Mouse (Mus musculus): ENCODE measurements at regions not wholly inside any gene's neighbourhood (a gene's known extent, or its start where the extent isn't known, plus 50 kb on each side); places are given as distances from the start of the nearest gene placed in this dataset.

DNA sequence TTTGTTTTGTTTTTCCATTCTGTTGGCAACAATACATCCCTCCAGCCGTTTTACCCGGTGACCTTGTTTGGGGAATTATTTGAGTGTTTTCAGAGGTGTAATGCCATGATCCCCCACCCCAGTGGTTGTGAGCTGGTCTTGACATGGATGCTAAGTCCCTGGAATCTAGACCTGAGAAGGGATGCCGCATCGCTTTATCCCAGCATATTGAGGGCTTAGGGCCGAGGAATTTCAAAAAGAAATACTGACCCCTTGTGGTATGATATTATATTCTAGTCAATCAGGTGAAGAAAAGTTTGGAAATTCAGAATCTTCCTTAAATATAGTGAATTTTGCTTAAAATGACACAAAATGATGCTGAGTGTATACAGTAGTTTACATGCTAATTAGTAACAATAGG lies 75.7 kb upstream of the Cwc22 start:
- dilution Hi-C loops (cut with MboI; ENCODE audit: extremely low pct_ligation_motif_present, extremely low pct_unique_long_range_greater_than_20kb, low sequenced_read_pairs) (no loop called here), in situ Hi-C loops (cut with MboI; ENCODE audit: low pct_ligation_motif_present, low pct_unique_long_range_greater_than_20kb, low sequenced_read_pairs) (no loop called here)
- TF ChIP-seq CTCF (conservative IDR thresholded peaks at IDR 0.05 in 1 of 2, IDR thresholded peaks at IDR 0.05 in 1 of 2; ENCODE audit: low read depth in 2 of 2, low read length in 2 of 2) = peak; percentile 9 to 53; a peak in 2 of 4 replicates
- TF ChIP-seq RAD21 (IDR thresholded peaks at IDR 0.05; ENCODE audit: low read depth, low read length) = peak; percentile 61
- TF ChIP-seq SMC3 (IDR thresholded peaks at IDR 0.05; ENCODE audit: low read depth, low read length) = peak; percentile 17
- no peak for TF ChIP-seq TCF12 (IDR thresholded peaks at IDR 0.05; ENCODE audit: low read depth, low read length)
- no peaks in the 10 kb centered on the region for H3K36me3 ChIP-seq (replicated peaks in 1 of 2; ENCODE audit: control insufficient read depth in 1 of 2, insufficient read depth in 1 of 2, low read length in 1 of 2)
- no peak overlapping the region for H3K9ac ChIP-seq (ENCODE audit: insufficient read depth, low read depth)
- H3K27ac ChIP-seq (ENCODE audit: insufficient read depth, low read depth) = no peak overlapping the region
- H3K9me3 ChIP-seq (replicated peaks; ENCODE audit: low read length) = no peaks in the 10 kb centered on the region
- H3K4me2 ChIP-seq (ENCODE audit: insufficient read depth, low read depth, poor library complexity, severe bottlenecking) = no peak overlapping the region
- peak; percentile 2 for DNase-seq (ENCODE audit: extremely low read depth)
- H3K4me3 ChIP-seq (replicated peaks in 1 of 3; ENCODE audit: low read depth in 2 of 3, low read length in 2 of 3, poor library complexity in 1 of 3) = no peak overlapping the region
- H3K79me2 ChIP-seq (replicated peaks; ENCODE audit: control insufficient read depth, extremely low read depth, insufficient read depth, poor library complexity, severe bottlenecking) = no peaks in the 10 kb centered on the region
- H3K4me1 ChIP-seq (ENCODE audit: control insufficient read depth in 1 of 2, insufficient read depth in 2 of 2) = no peaks in the 10 kb centered on the region
- no peaks in the 10 kb centered on the region for H3K27me3 ChIP-seq (replicated peaks)

DNA sequence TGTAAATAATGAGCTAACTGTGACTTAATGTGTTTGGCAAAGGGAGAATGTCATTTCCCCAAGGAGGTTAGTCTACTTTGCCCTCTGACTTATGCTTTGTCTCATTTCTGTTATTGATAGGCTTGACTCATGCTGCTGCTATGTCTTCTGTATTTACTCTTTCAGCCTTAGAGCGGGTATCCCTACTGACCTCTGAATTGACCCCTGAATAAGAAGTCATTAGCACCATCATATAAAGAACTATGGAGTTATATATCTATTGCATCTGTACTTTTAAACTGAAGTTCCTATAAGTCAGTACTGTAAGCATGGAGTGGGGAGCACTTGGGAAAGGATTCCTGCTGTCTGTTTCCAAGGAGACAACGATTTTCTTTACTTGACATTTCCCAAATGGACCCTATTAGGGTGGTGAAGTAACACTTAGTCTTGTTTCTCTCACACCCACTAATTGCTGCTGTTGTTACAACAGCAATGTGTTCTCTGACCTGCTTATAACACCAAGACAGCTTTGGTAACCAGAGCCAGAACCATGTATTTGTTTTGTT lies 75.3 kb upstream of the Cwc22 start:
- no peak overlapping the region for H3K4me3 ChIP-seq (replicated peaks in 1 of 3; ENCODE audit: low read depth in 2 of 3, low read length in 2 of 3, poor library complexity in 1 of 3)
- H3K79me2 ChIP-seq (replicated peaks; ENCODE audit: control insufficient read depth, extremely low read depth, insufficient read depth, poor library complexity, severe bottlenecking) = no peaks in the 10 kb centered on the region
- no peak overlapping the region for H3K9ac ChIP-seq (ENCODE audit: insufficient read depth, low read depth)
- dilution Hi-C loops (cut with MboI; ENCODE audit: extremely low pct_ligation_motif_present, extremely low pct_unique_long_range_greater_than_20kb, low sequenced_read_pairs) = no loop called here
- H3K27me3 ChIP-seq (replicated peaks) = no peaks in the 10 kb centered on the region
- no peaks in the 10 kb centered on the region for H3K36me3 ChIP-seq (replicated peaks in 1 of 2; ENCODE audit: control insufficient read depth in 1 of 2, insufficient read depth in 1 of 2, low read length in 1 of 2)
- no peak for DNase-seq (ENCODE audit: extremely low read depth)
- TF ChIP-seq IRF4 (IDR thresholded peaks at IDR 0.05; ENCODE audit: low read depth, low read length) (no peak), ELF1 (IDR thresholded peaks at IDR 0.05; ENCODE audit: low read depth, low read length) (no peak), POLR2AphosphoS2 (IDR thresholded peaks at IDR 0.05; ENCODE audit: low read depth, low read length) (no peak), ZKSCAN1 (IDR thresholded peaks at IDR 0.05; ENCODE audit: borderline replicate concordance, low read depth, low read length) (no peak), RAD21 (IDR thresholded peaks at IDR 0.05; ENCODE audit: low read depth, low read length) (no peak), ZC3H11A (IDR thresholded peaks at IDR 0.05; ENCODE audit: low read depth, low read length) (no peak), MAFK (IDR thresholded peaks at IDR 0.05; ENCODE audit: insufficient replicate concordance, low read length) (no peak), JUN (IDR thresholded peaks at IDR 0.05; ENCODE audit: insufficient read depth, low read depth, low read length) (no peak), TCF12 (IDR thresholded peaks at IDR 0.05; ENCODE audit: low read depth, low read length) (no peak), RCOR1 (conservative IDR thresholded peaks at IDR 0.05; ENCODE audit: low read depth, low read length) (no peak), BHLHE40 (IDR thresholded peaks at IDR 0.05; ENCODE audit: low read depth, low read length) (no peak), USF1 (IDR thresholded peaks at IDR 0.05; ENCODE audit: low read depth, low read length) (no peak), MAZ (IDR thresholded peaks at IDR 0.05; ENCODE audit: low read depth, low read length) (no peak), KAT2A (IDR thresholded peaks at IDR 0.05; ENCODE audit: insufficient replicate concordance, low read length) (no peak)
- H3K9me3 ChIP-seq (replicated peaks; ENCODE audit: low read length) = no peaks in the 10 kb centered on the region
- in situ Hi-C loops (cut with MboI; ENCODE audit: low pct_ligation_motif_present, low pct_unique_long_range_greater_than_20kb, low sequenced_read_pairs) = no loop called here
- no peak overlapping the region for H3K4me2 ChIP-seq (ENCODE audit: insufficient read depth, low read depth, poor library complexity, severe bottlenecking)
- no peak overlapping the region for H3K27ac ChIP-seq (ENCODE audit: insufficient read depth, low read depth)
- no peaks in the 10 kb centered on the region for H3K4me1 ChIP-seq (ENCODE audit: control insufficient read depth in 1 of 2, insufficient read depth in 2 of 2)
